Mouse (Mus musculus) small intestine, adult 2 months (tissue): ENCODE measurements around the gene Mpc1. TPM values are rescaled to one million over a fixed set of nuclear protein-coding genes. Genes with fewer than 3 reads are reported as not detected.
"Not testable (repeated sequence)": the region's sequence is repeated elsewhere in the genome, so short reads cannot be mapped to it uniquely, and the experiment has no call there.

Experiments
- H3K27ac ChIP-seq: fragments of 200-500 bp; 2 replicates; pipeline ENCODE4 v1.5.1; 2012; ENCODE audit warnings: low read depth, low read length, control low read depth, inconsistent platforms; ENCODE audit not compliant: insufficient read depth
- H3K27me3 ChIP-seq: fragments of 200-500 bp; 2 replicates; pipeline ENCODE4 v1.6.1; 2012; ENCODE audit warnings: mild to moderate bottlenecking, moderate library complexity, low read length, inconsistent platforms; ENCODE audit not compliant: control insufficient read depth, insufficient read depth
- H3K36me3 ChIP-seq: fragments of 200-500 bp; 2 replicates; pipeline ENCODE4 v1.6.1; 2012; ENCODE audit warnings: mild to moderate bottlenecking, low read length, control low read depth, inconsistent platforms; ENCODE audit not compliant: control insufficient read depth, insufficient read depth
- H3K4me1 ChIP-seq: fragments of 200-500 bp; 2 replicates; pipeline ENCODE4 v1.6.1; 2012; ENCODE audit warnings: low read length, inconsistent platforms, mixed read lengths; ENCODE audit not compliant: control insufficient read depth, insufficient read depth, insufficient read length
- H3K4me3 ChIP-seq: fragments of 200-500 bp; 2 replicates; pipeline ENCODE4 v1.5.1; 2012; ENCODE audit warnings: low read depth, mild to moderate bottlenecking, control low read depth, inconsistent platforms, low read length, moderate library complexity
- CTCF ChIP-seq: fragments of 200-500 bp; IDR thresholded peaks from 2 replicates; pipeline ENCODE4 v1.5.1; 2012; ENCODE audit warnings: low read depth, mild to moderate bottlenecking, control low read depth, inconsistent platforms, low read length, moderate library complexity, mixed read lengths; ENCODE audit not compliant: insufficient replicate concordance, insufficient read length; ENCODE audit errors: extremely low read depth
- POLR2A ChIP-seq: fragments of 200-500 bp; IDR thresholded peaks from 2 replicates; pipeline ENCODE4 v1.6.1; 2012; ENCODE audit warnings: low read depth, mild to moderate bottlenecking, control low read depth, inconsistent platforms, low read length, moderate library complexity
- WGBS: fragments of 180-500 bp; shearing (Covaris S2); methylation state at CpG from one replicate; pipeline ENCODE4 v1.1.7; 2018; 5-methylcytosine and 5-hydroxymethylcytosine counted together
- polyA plus RNA-seq: library from polyadenylated mRNA; depleted of rRNA; stranded (reverse); fragments of >200 nt; gene quantifications from 2 replicates; pipeline ENCODE4 v1.2.3, GENCODE M21; 2012

The Mpc1 gene
- polyA plus RNA-seq, 1 experiment, result 111 TPM

DNA sequence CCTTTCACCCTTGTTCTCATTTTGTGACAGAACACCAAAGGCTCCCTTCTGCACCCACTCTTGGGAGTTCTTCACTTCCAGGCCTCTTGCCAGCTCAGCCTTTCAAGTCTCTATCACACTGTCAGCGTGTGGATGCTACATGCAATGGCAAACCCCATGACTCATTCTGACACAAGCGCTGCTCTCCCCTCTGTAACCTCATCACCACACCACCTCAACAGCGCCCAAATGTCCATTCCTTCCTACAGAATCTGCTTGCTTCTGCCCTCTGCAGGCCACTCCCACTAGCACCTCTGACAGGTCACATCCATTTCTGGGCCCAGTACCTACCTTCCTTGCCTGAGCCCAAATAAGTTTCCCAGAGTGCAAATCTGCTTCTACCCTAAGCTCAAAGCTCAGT, 23.1 kb downstream of the Mpc1 start:
- WGBS, result 54% methylated on average over 3 of the region's 3 CpGs
- Histone ChIP-seq H3K4me3 (no peak overlapping the region), H3K4me1 (no peaks in the 10 kb centered on the region), H3K27me3 (no peaks in the 10 kb centered on the region), H3K27ac (no peak overlapping the region), H3K36me3 (no peaks in the 10 kb centered on the region)
- TF ChIP-seq POLR2A (no peak), CTCF (no peak)

DNA sequence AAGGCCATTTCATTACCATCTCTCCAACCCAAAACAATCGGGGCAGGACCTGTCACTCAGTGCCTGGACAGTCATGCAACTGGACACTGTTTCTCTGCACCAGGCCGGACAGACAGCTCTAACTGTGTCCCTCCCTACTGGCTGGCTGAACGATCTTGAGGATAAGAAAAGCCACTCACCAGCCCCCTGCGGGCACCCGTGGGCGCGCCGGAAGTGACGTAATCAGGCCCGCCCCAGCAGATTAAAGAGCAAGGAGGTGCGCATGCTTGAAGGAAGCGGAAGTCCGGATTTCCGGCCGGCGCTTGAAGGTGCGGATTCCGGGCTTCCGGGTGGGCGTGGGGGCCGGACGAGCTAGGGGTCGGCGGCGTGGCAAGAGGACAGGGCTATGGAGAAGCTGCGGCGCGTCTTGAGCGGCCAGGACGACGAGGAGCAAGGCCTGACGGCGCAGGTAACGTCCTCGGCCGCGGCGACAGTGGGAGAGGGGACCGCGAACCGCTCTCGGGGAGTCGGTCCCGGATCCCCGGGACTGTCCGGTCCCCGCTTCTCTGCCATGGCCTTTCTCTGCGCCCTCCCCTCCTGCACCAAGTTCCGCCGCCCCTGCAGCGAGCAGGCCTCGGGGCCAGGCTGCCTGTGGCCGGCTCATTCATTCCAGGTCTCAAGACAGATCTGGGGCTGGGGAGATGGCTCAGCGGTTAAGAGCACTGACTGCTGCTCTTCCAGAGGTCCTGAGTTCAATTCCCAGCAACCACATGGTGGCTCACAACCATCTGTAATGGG, 28.3 kb downstream of the Mpc1 start, which contains the start of gene Sft2d1:
Gene Sft2d1 (plus strand): TSS at position 265 of the 777 bp plus-strand sequence.
- Histone ChIP-seq H3K27ac (peak within 1 kb of the TSS; percentile 71), H3K36me3 (no peaks in the 10 kb centered on the region), H3K4me1 (peaks cover 11% of the 10 kb centered on the region; the same call in 1 of the 2 replicates), H3K27me3 (no peaks in the 10 kb centered on the region), H3K4me3 (peak within 1 kb of the TSS; percentile 99)
- WGBS, result 1% methylated on average over 54 of the region's 54 CpGs
- no peak for TF ChIP-seq CTCF
- peak; percentile 75; the same call in 1 of the 2 replicates for TF ChIP-seq POLR2A

DNA sequence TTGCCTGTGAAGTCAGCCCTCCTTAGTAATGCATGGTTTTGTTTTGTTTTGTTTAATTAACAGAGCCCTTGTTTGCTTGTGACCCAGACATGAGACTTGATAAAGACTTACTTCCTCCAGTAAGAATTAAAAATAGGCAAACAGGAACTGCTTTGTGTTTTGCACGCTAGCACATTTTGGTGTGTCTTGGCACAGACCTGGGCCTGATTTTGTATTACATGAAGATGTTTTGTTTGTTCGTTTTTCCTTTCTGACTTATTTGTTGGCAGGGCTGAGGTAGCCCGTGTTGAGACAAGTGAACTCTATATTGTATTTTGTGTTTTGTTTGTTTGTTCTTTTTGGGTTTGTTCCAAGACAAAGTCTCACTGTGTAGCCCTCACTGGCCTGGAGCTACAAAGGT, 29.0 kb downstream of the Mpc1 start:
- no peaks in the 10 kb centered on the region for H3K27me3 ChIP-seq
- 9% methylated on average over 3 of the region's 3 CpGs for WGBS
- no peak overlapping the region for H3K27ac ChIP-seq
- H3K36me3 ChIP-seq, result no peaks in the 10 kb centered on the region
- TF ChIP-seq POLR2A (no peak), CTCF (no peak)
- H3K4me3 ChIP-seq, result peak overlapping the region; percentile 99
- peaks cover 11% of the 10 kb centered on the region; the same call in 1 of the 2 replicates for H3K4me1 ChIP-seq

DNA sequence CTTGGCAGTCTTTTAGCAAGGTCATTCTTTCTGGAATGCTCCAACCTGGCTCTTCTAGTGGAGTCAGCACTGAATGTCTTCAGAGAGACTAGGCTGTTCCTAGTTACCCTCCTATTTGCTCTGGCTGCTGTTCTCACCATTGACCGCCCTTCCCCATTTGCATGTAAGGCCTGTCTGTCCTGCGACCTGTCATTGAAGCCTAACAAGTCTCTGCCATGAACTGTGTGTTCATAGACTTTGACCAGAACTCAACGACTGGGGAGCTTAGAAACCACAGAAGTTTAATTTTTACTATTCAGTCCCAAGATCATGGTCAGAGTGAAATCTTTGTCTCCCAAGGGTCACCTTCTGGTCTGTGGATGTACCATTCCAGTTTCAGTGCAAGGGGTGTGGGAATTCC, 31.3 kb downstream of the Mpc1 start:
- H3K27ac ChIP-seq, result no peak overlapping the region
- no peak overlapping the region for H3K4me3 ChIP-seq
- peaks cover 14% of the 10 kb centered on the region; the same call in 1 of the 2 replicates for H3K4me1 ChIP-seq
- TF ChIP-seq POLR2A, result no peak
- no peaks in the 10 kb centered on the region for H3K27me3 ChIP-seq
- WGBS, result 58% methylated on average over 3 of the region's 3 CpGs
- no peaks in the 10 kb centered on the region for H3K36me3 ChIP-seq

DNA sequence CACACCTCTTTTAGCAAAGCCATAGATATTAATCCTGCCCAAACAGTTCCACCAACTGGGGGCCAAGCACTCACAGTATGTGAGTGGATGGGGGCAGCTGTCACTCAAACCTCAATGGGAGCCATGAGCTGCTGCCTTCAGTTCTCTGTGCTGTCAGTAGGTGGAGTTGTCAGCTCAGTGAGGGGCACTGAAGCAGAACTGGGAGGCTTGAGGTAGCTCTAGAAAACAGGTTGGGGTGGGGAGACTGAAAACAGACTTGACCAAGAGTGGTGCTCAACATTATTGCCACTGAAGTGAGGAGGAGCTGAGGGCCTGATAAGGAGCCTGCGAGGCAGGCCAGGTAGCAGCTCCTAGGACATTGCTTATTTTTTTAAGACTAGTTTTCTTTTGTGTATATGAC, 33.5 kb downstream of the Mpc1 start:
- H3K4me3 ChIP-seq, result no peak overlapping the region
- peaks cover 14% of the 10 kb centered on the region; the same call in 1 of the 2 replicates for H3K4me1 ChIP-seq
- no peak overlapping the region for H3K27ac ChIP-seq
- no peak for TF ChIP-seq CTCF
- no peak for TF ChIP-seq POLR2A
- 45% methylated on average over 1 of the region's 1 CpGs for WGBS
- H3K27me3 ChIP-seq, result no peaks in the 10 kb centered on the region
- no peaks in the 10 kb centered on the region for H3K36me3 ChIP-seq

DNA sequence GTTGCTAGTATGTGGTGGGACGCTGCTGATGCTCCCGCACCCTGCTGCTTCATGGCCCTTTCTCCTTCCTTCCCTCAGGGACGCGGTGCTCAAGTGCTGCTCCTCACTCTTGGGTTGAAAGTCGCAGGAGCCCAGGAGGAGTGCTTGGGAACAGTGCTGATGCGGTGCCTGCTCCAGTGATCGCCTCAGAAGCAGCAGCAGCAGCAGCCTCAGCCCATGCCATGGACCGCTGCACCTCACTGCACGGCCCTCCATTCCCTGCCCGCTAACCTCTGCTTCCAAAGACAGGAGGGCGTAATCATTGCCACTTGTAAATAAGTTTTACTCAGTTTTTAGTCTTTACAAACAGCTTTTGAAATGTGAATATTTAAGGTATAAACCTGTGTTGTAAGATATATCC, 44.2 kb downstream of the Mpc1 start:
- 96% methylated on average over 11 of the region's 11 CpGs for WGBS

DNA sequence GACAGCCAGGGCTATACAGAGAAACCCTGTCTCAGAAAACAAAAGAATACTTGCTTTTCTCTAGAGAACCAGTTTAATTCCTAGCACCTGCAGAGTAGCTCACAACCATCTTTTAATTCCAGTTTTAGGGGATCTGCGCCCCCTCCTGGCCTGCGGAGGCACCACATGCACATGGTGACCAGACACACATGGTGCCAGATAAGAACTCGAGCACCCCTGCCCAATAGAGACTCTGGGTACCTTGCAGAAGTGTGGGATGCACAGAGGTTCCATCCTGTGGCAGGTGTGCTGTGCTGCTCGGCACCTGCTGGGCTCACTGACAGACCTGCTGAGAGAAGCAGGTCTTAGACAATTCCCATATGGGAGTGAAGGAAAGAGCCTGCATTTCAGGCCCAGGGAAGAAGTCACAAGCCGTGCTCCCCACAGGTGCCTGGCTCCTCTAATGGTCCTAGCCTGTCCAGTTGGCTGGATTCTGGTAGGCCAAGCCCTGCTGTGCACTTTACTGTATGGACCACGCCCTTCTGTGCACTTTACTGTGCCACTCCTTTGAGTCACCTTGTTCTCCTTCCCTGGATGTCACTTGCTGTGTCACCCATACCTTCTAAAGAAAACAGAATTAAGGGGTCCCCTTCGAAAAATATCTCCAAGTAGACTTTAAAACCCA, 45.9 kb downstream of the Mpc1 start:
- H3K27ac ChIP-seq, result no peak overlapping the region
- TF ChIP-seq CTCF (no peak), POLR2A (no peak)
- H3K4me3 ChIP-seq, result no peak overlapping the region
- no peaks in the 10 kb centered on the region for H3K27me3 ChIP-seq
- WGBS, result 69% methylated on average over 7 of the region's 7 CpGs
- peaks cover 12% of the 10 kb centered on the region for H3K36me3 ChIP-seq
- H3K4me1 ChIP-seq, result peaks cover 3% of the 10 kb centered on the region; the same call in 1 of the 2 replicates

More for the DNA sequence above, 44.2 kb downstream of the Mpc1 start:
- not testable (repeated sequence) for H3K27ac ChIP-seq, H3K4me3 ChIP-seq, H3K27me3 ChIP-seq, H3K4me1 ChIP-seq
- peaks cover 14% of the 10 kb centered on the region for H3K36me3 ChIP-seq
